Mouse (Mus musculus) testis, adult 2 months (tissue): ENCODE measurements around the gene Large2.

Source experiments
- CTCF ChIP-seq: fragments of 200-500 bp; IDR thresholded peaks from 2 replicates; pipeline ENCODE4 v1.5.1; 2012; ENCODE audit warnings: low read depth, mild to moderate bottlenecking, inconsistent platforms, low read length, moderate library complexity; ENCODE audit not compliant: control insufficient read depth, insufficient read depth, insufficient replicate concordance
- POLR2A ChIP-seq: fragments of 200-500 bp; IDR thresholded peaks from 2 replicates; pipeline ENCODE4 v1.6.1; 2012; ENCODE audit warnings: low read depth, mild to moderate bottlenecking, inconsistent platforms, low read length, moderate library complexity; ENCODE audit not compliant: control insufficient read depth

DNA sequence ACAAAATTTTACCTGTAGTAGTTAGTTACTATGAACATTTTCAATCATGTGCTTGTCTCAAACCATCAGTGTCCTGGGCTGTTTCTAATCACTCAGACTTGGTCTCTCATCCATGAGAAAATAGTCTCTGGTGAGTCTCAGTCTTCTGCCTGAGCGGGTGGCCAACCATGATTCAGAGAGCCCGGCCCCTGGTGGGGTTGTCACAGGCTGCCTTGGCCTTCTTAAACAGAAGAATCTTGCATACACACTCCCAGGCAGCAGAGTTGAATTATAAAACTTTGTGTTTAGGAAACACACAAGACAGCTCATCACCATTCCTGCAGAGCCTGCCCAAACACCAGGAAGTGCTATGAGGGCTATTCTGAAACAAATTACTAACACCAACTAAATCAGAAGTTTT, 42.8 kb downstream of the Large2 start:
- TF ChIP-seq CTCF = no peak
- no peak for TF ChIP-seq POLR2A
